Mouse (Mus musculus) heart, embryonic 14.5 days (tissue): Measurements from ENCODE around the gene Lamtor5. TPM values are rescaled to one million over a fixed set of nuclear protein-coding genes. Genes with fewer than 3 reads are reported as not detected.
A peak's percentile ranks its signal among the peaks of the same experiment; 100 is the strongest.

Experiments used
- ATAC-seq: fragments of 200-750 bp; cut with Nextera tagmentation; 2 replicates; pipeline ENCODE4 v1.8.0; 2017; ENCODE audit warnings: low read depth, moderate TSS enrichment; ENCODE audit not compliant: insufficient number of reproducible peaks, insufficient read depth, low FRiP score
- H3K27ac ChIP-seq, 2 experiments: fragments of 200-500 bp in 1 of 2; fragments of 300-500 bp in 1 of 2; sonication (generic) in 1 of 2; replicated peaks in 1 of 2; 2 replicates each; pipeline ENCODE4 v1.5.1; 2012 to 2014; ENCODE audit warnings: low read depth in 2 of 2, low read length in 2 of 2, control low read depth in 1 of 2, mild to moderate bottlenecking in 1 of 2, mixed read lengths in 1 of 2; ENCODE audit not compliant: control insufficient read depth in 1 of 2, insufficient read depth in 1 of 2
- H3K27me3 ChIP-seq: fragments of 300-500 bp; sonication (generic); 2 replicates; pipeline ENCODE4 v1.6.1; 2014; ENCODE audit warnings: mild to moderate bottlenecking, low read length, control low read depth; ENCODE audit not compliant: control insufficient read depth, insufficient read depth
- H3K36me3 ChIP-seq: fragments of 300-500 bp; sonication (generic); 2 replicates; pipeline ENCODE4 v1.6.1; 2014; ENCODE audit warnings: mild to moderate bottlenecking, control low read depth, low read length, mixed read lengths; ENCODE audit not compliant: control insufficient read depth, insufficient read depth
- H3K4me1 ChIP-seq, 2 experiments: fragments of 200-500 bp in 1 of 2; fragments of 300-500 bp in 1 of 2; sonication (generic) in 1 of 2; 2 replicates each; pipeline ENCODE4 v1.6.1; 2012 to 2014; ENCODE audit warnings: low read length in 2 of 2, control low read depth in 1 of 2, mixed read lengths in 1 of 2; ENCODE audit not compliant: control insufficient read depth in 2 of 2, insufficient read depth in 2 of 2
- H3K4me2 ChIP-seq: fragments of 300-500 bp; sonication (generic); 2 replicates; pipeline ENCODE4 v1.6.1; 2014; ENCODE audit warnings: mild to moderate bottlenecking, low read length
- H3K4me3 ChIP-seq, 2 experiments: fragments of 200-500 bp in 1 of 2; fragments of 300-500 bp in 1 of 2; sonication (generic) in 1 of 2; 2 replicates each; pipeline ENCODE4 v1.5.1; 2012 to 2014; ENCODE audit warnings: low read length in 2 of 2, mild to moderate bottlenecking in 2 of 2, control low read depth in 1 of 2, low read depth in 1 of 2, moderate library complexity in 1 of 2; ENCODE audit not compliant: control insufficient read depth in 1 of 2, insufficient read depth in 1 of 2
- H3K9ac ChIP-seq: fragments of 300-500 bp; sonication (generic); 2 replicates; pipeline ENCODE4 v1.6.1; 2014; ENCODE audit warnings: mild to moderate bottlenecking, low read length
- H3K9me3 ChIP-seq: fragments of 300-500 bp; sonication (generic); 2 replicates; pipeline ENCODE4 v1.6.1; 2016; ENCODE audit warnings: low read length, control low read depth; ENCODE audit not compliant: control insufficient read depth
- WGBS: fragments of 180-500 bp; shearing (Covaris S2); extraction: QIAGEN DNeasy Blood & Tissue Kit; methylation state at CpG from one replicate; pipeline ENCODE4 v1.1.7; 2014; 5-methylcytosine and 5-hydroxymethylcytosine counted together
- polyA plus RNA-seq: library from polyadenylated mRNA; unstranded; fragments of >200 nt; fragmentation: Nextera tagmentation; extraction: Ambion mirVana; gene quantifications from 2 replicates; pipeline ENCODE4 v1.2.1, GENCODE M21; 2014

Lamtor5 gene
- polyA plus RNA-seq = 182 and 207 TPM in 2 replicates

DNA sequence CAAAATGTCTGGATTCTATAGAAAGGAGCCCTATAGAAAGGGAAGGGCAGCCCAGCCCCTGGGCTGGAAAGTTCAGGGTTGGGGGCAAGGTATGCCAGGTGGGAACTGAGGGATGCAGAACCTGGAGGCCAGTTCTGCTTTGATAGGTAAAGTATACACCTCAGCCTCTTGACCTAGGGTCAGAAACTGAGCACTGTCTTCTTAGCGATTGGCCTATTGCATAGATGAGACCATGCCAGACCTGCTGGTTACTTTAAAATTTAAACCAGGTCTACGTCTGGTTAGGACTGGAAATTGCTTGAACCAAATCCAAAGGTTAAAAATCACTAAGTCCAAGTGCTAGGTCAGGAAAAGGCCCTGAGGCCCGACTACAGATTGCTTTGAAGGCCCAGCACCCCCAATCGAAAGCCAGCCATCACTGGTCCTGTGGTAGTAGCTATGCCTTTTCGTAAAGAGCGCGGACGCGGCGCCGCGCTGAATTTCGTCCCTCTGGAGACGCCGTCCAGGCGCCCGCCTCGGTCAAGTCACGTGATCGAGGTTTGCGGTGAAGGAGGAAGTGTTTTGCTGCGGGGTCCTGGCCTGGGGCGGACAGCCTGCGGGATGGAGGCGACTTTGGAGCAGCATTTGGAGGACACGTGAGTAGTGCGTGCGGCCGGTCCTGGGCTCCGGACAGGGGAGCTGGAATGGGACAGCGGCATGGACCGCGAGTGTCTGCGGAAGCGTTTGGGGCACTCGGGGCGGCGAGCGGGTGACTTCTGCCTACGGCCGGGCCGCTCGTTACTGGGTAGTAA lies at the start of gene Lamtor5:
TSS of gene Lamtor5 (plus strand) at position 380 of the 791 bp plus-strand sequence.
- Histone ChIP-seq H3K4me3 (peak within 1 kb of the TSS; percentile 78 to 96), H3K9me3 (no peaks in the 10 kb centered on the region), H3K9ac (peak within 1 kb of the TSS; percentile 82), H3K36me3 (peaks cover 20% of the 10 kb centered on the region), H3K4me1 (peaks cover 0 to 6% of the 10 kb centered on the region in 2 experiments; a peak in 2 of 4 replicates), H3K27ac (no peak within 1 kb of the TSS; a peak in 1 of 4 replicates), H3K27me3 (peaks cover 4% of the 10 kb centered on the region; the same call in 1 of the 2 replicates), H3K4me2 (peak within 1 kb of the TSS; percentile 84)
- peak; percentile 88 for ATAC-seq
- 2% methylated on average over 43 of the region's 43 CpGs for WGBS

DNA sequence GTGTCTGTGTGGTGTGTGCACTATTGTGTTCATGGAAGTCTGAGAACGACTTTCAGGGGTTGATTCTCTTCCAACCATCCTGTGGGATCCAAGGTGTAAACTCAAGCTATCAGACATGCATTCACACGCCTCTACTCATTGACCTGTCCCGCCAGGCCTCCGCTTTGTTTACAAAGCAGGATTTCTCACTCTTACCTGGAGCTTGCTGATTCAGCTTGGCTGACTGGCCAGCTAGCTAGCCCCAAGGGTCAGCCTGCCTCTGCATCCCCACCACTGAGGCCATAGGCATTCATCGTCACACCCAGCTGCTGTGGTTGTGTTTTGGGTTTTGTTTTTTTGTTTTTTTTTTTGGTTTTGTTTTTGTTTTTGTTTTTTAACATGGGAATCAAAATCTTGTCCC lies 49.4 kb upstream of the Lamtor5 start:
- Histone ChIP-seq H3K9ac (no peak overlapping the region), H3K27ac (no peak overlapping the region), H3K27me3 (peaks cover 12% of the 10 kb centered on the region; the same call in 1 of the 2 replicates), H3K36me3 (no peaks in the 10 kb centered on the region), H3K4me3 (no peak overlapping the region), H3K4me2 (no peak overlapping the region), H3K9me3 (no peaks in the 10 kb centered on the region), H3K4me1 (peaks cover 0 to 8% of the 10 kb centered on the region in 2 experiments; a peak in 2 of 4 replicates)
- WGBS = 78% methylated on average over 5 of the region's 5 CpGs
- no peak for ATAC-seq

- no peak overlapping the region for H3K9ac ChIP-seq
Measured at GRCm38 (mm10) chr3:107229822-107230221, 48.8 kb upstream of the Lamtor5 start.

DNA sequence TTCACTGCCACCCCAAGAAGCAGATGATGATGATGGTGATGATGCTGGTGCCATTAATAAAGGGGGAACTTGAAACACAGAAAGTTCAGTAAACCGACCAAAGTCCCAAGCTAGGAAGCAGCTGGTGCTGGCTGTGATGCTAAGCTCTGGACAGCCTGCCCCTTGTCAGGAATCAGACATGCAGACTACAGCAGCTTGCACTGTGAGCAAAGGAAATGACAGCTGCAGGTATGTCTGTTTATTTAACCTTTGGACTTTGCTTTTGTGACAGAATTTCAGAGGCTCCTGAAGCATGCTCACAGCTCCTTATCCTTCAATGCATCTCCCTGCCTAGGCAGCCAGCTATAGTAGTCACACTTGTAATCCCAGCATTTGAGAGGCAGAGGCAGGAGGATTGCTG lies 48.1 kb upstream of the Lamtor5 start, which contains the start of gene A630076J17Rik:
TSS of gene A630076J17Rik (plus strand) at position 88 of the 400 bp plus-strand sequence.
- peaks cover 12% of the 10 kb centered on the region; the same call in 1 of the 2 replicates for H3K27me3 ChIP-seq
- H3K9me3 ChIP-seq = no peaks in the 10 kb centered on the region
- 40% methylated on average over 1 of the region's 1 CpGs for WGBS
- H3K36me3 ChIP-seq = no peaks in the 10 kb centered on the region
- no peak for ATAC-seq
- no peak within 1 kb of the TSS for H3K4me2 ChIP-seq
- no peak within 1 kb of the TSS for H3K27ac ChIP-seq
- peaks cover 0 to 8% of the 10 kb centered on the region in 2 experiments; a peak in 2 of 4 replicates for H3K4me1 ChIP-seq
- H3K9ac ChIP-seq = no peak within 1 kb of the TSS
- no peak within 1 kb of the TSS for H3K4me3 ChIP-seq

More at GRCm38 (mm10) chr3:107229822-107230221, 48.8 kb upstream of the Lamtor5 start:
- Histone ChIP-seq H3K36me3 (no peaks in the 10 kb centered on the region), H3K4me2 (no peak overlapping the region), H3K4me3 (no peak overlapping the region), H3K27me3 (peaks cover 12% of the 10 kb centered on the region; the same call in 1 of the 2 replicates), H3K4me1 (peaks cover 0 to 8% of the 10 kb centered on the region in 2 experiments; a peak in 2 of 4 replicates), H3K9me3 (no peaks in the 10 kb centered on the region), H3K27ac (no peak overlapping the region)
- 41% methylated on average over 5 of the region's 5 CpGs for WGBS
- 0 out of 2 replicates have a peak, but pooled peaks have one; percentile 33 for ATAC-seq

- no peak overlapping the region for H3K27ac ChIP-seq
Measured at GRCm38 (mm10) chr3:107231202-107231601, 47.5 kb upstream of the Lamtor5 start.

DNA sequence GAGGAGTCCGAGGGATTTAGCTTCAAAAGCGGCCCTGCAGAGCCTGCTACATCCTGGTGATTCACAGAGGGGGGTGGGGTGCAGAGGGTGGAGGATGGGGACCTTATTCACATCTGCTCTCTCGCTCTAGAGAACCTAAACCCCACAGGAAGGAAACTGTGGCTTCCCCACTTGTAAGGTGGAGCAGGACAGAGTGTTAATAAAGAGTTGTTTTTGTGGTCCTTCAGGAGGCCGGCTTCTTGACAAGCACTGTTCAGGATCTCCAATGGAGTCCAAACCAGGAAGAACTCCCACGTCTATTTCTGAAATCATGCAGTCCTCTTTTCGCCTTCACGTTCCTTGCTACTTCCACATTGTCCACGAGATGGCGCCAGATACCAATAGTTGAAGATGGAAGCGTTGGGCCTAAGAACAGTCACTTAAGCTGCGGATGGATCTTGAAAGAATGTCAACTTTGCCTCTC lies 45.3 kb upstream of the Lamtor5 start:
- H3K4me1 ChIP-seq = peaks cover 0 to 8% of the 10 kb centered on the region in 2 experiments; a peak in 2 of 4 replicates
- H3K4me3 ChIP-seq = no peak overlapping the region
- 0 out of 2 replicates have a peak overlapping the region, but pooled peaks have one; percentile 24 for H3K4me2 ChIP-seq
- peaks cover 12% of the 10 kb centered on the region; the same call in 1 of the 2 replicates for H3K27me3 ChIP-seq
- H3K36me3 ChIP-seq = no peaks in the 10 kb centered on the region
- no peak overlapping the region for H3K9ac ChIP-seq
- ATAC-seq = no peak
- WGBS = 6% methylated on average over 11 of the region's 11 CpGs
- H3K27ac ChIP-seq = no peak overlapping the region
- H3K9me3 ChIP-seq = no peaks in the 10 kb centered on the region

More at GRCm38 (mm10) chr3:107231202-107231601, 47.5 kb upstream of the Lamtor5 start:
- H3K27me3 ChIP-seq = peaks cover 12% of the 10 kb centered on the region; the same call in 1 of the 2 replicates
- no peak overlapping the region for H3K4me3 ChIP-seq
- no peaks in the 10 kb centered on the region for H3K36me3 ChIP-seq
- no peak overlapping the region for H3K9ac ChIP-seq
- no peak for ATAC-seq
- H3K4me2 ChIP-seq = no peak overlapping the region
- H3K9me3 ChIP-seq = no peaks in the 10 kb centered on the region
- peaks cover 0 to 8% of the 10 kb centered on the region in 2 experiments; a peak in 2 of 4 replicates for H3K4me1 ChIP-seq
- 74% methylated on average over 4 of the region's 4 CpGs for WGBS

- Histone ChIP-seq H3K27me3 (peaks cover 12% of the 10 kb centered on the region; the same call in 1 of the 2 replicates), H3K9me3 (no peaks in the 10 kb centered on the region), H3K4me3 (no peak overlapping the region), H3K36me3 (no peaks in the 10 kb centered on the region), H3K4me1 (peaks cover 0 to 8% of the 10 kb centered on the region in 2 experiments; a peak in 2 of 4 replicates), H3K9ac (no peak overlapping the region), H3K4me2 (no peak overlapping the region), H3K27ac (no peak overlapping the region)
- WGBS = 22% methylated on average over 2 of the region's 2 CpGs
- ATAC-seq = no peak
Measured at GRCm38 (mm10) chr3:107233945-107234344, 44.7 kb upstream of the Lamtor5 start.
